Mouse (Mus musculus): ENCODE measurements around the gene H2-Eb2. TPM values are rescaled to one million over a fixed set of nuclear protein-coding genes. Genes with fewer than 3 reads are reported as not detected.

Gene H2-Eb2
- total and polyA plus RNA-seq, 2 experiments from 2014 or later: 0.04 TPM; not detected in 1

DNA sequence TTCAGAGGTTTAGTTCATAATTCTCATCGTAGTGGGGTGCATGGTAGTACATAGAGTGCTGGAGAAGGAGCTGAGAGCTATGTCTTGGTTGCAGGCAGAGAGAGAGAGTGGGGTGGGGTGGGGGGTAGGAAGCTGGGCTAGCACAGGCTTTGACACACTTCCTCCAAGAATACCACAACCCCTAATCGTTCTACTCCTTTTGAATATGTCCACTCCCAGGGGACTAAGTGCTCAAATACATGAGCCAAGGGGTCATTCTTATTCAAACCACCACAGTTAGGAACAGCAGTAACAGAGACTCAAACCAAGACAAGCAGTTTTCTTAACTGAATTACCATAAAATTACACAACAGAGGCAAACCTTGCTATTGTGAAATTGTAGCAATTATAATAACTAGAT, 61.2 kb downstream of the H2-Eb2 start:
- Histone ChIP-seq H3K9me3 (ENCODE audit: low read length) (no peaks in the 10 kb centered on the region), H3K9ac (no peak overlapping the region), H3K27ac (ENCODE audit: low read depth, low read length) (no peak overlapping the region), H3K4me2 (ENCODE audit: low read depth) (no peak overlapping the region), H3K36me3 (ENCODE audit: insufficient read depth) (no peaks in the 10 kb centered on the region), H3K4me3 (ENCODE audit: low read depth, low read length) (no peak overlapping the region), H3K27me3 (ENCODE audit: insufficient read depth, low read length) (no peaks in the 10 kb centered on the region), H3K4me1 (ENCODE audit: insufficient read depth) (no peaks in the 10 kb centered on the region)
- WGBS: 71% methylated on average over 2 of the region's 2 CpGs
- TF ChIP-seq CTCF (IDR thresholded peaks at IDR 0.05; ENCODE audit: low read depth): no peak
- no peak for DNase-seq
- ATAC-seq: no peak

- peak; percentile 70 for TF ChIP-seq CTCF (IDR thresholded peaks at IDR 0.05; ENCODE audit: low read depth)
- DNase-seq (peak; percentile 48), ATAC-seq (no peak)
- Histone ChIP-seq H3K4me1 (ENCODE audit: insufficient read depth) (no peaks in the 10 kb centered on the region), H3K27me3 (ENCODE audit: insufficient read depth, low read length) (no peaks in the 10 kb centered on the region), H3K27ac (ENCODE audit: low read depth, low read length) (no peak overlapping the region), H3K4me2 (ENCODE audit: low read depth) (no peak overlapping the region), H3K9me3 (ENCODE audit: low read length) (no peaks in the 10 kb centered on the region), H3K4me3 (ENCODE audit: low read depth, low read length) (no peak overlapping the region), H3K36me3 (ENCODE audit: insufficient read depth) (no peaks in the 10 kb centered on the region), H3K9ac (no peak overlapping the region)
- 32% methylated on average over 4 of the region's 4 CpGs for WGBS
Measured at GRCm38 (mm10) chr17:34388513-34388912, 63.0 kb downstream of the H2-Eb2 start.

Other genes starting within 250 kb of the H2-Eb2 start
- gene H2-Oa, start 233.3 kb upstream of the H2-Eb2 start, total RNA-seq (2014; rRNA removed): not detected in 2 replicates
- gene H2-Oa, start 233.3 kb upstream of the H2-Eb2 start, polyA plus RNA-seq (2015; fragmentation: Nextera tagmentation; extraction: Ambion mirVana): 0.13 TPM in 1 of 2 replicates, not detected in the other
- gene H2-DMa, start 206.1 kb upstream of the H2-Eb2 start, total RNA-seq (2014; rRNA removed): 21.5 and 25.7 TPM in 2 replicates
- 19.2 and 23.5 TPM in 2 replicates for gene H2-DMa, start 206.1 kb upstream of the H2-Eb2 start, polyA plus RNA-seq (2015; fragmentation: Nextera tagmentation; extraction: Ambion mirVana)
- 191 and 219 TPM in 2 replicates for gene Brd2, start 203.0 kb upstream of the H2-Eb2 start, total RNA-seq (2014; rRNA removed)
- gene Brd2, start 203.0 kb upstream of the H2-Eb2 start, polyA plus RNA-seq (2015; fragmentation: Nextera tagmentation; extraction: Ambion mirVana): 122 and 129 TPM in 2 replicates
- 2.2 and 2.4 TPM in 2 replicates for gene H2-DMb2, start 182.4 kb upstream of the H2-Eb2 start, total RNA-seq (2014; rRNA removed)
- gene H2-DMb2, start 182.4 kb upstream of the H2-Eb2 start, polyA plus RNA-seq (2015; fragmentation: Nextera tagmentation; extraction: Ambion mirVana): 0.72 and 1.0 TPM in 2 replicates
- gene H2-DMb1, start 172.6 kb upstream of the H2-Eb2 start, total RNA-seq (2014; rRNA removed): 0.62 and 2.8 TPM in 2 replicates
- gene H2-DMb1, start 172.6 kb upstream of the H2-Eb2 start, polyA plus RNA-seq (2015; fragmentation: Nextera tagmentation; extraction: Ambion mirVana): 1.5 and 1.7 TPM in 2 replicates
- gene Tap1, start 138.1 kb upstream of the H2-Eb2 start, total RNA-seq (2014; rRNA removed): 5.2 and 7.5 TPM in 2 replicates
- gene Tap1, start 138.1 kb upstream of the H2-Eb2 start, polyA plus RNA-seq (2015; fragmentation: Nextera tagmentation; extraction: Ambion mirVana): 4.6 and 5.0 TPM in 2 replicates
- 1.2 and 1.9 TPM in 2 replicates for gene Psmb9, start 137.9 kb upstream of the H2-Eb2 start, total RNA-seq (2014; rRNA removed)
- 2.0 and 2.3 TPM in 2 replicates for gene Psmb9, start 137.9 kb upstream of the H2-Eb2 start, polyA plus RNA-seq (2015; fragmentation: Nextera tagmentation; extraction: Ambion mirVana)
- gene Psmb8, start 127.9 kb upstream of the H2-Eb2 start, total RNA-seq (2014; rRNA removed): 1.5 and 2.9 TPM in 2 replicates
- gene Psmb8, start 127.9 kb upstream of the H2-Eb2 start, polyA plus RNA-seq (2015; fragmentation: Nextera tagmentation; extraction: Ambion mirVana): 4.8 and 7.2 TPM in 2 replicates
- 1.3 and 1.9 TPM in 2 replicates for gene Tap2, start 122.1 kb upstream of the H2-Eb2 start, total RNA-seq (2014; rRNA removed)
- 3.2 and 3.8 TPM in 2 replicates for gene Tap2, start 122.1 kb upstream of the H2-Eb2 start, polyA plus RNA-seq (2015; fragmentation: Nextera tagmentation; extraction: Ambion mirVana)
- 0.10 TPM in 1 of 2 replicates, not detected in the other for gene H2-Ob, start 86.8 kb upstream of the H2-Eb2 start, total RNA-seq (2014; rRNA removed)
- 0.33 and 0.36 TPM in 2 replicates for gene H2-Ob, start 86.8 kb upstream of the H2-Eb2 start, polyA plus RNA-seq (2015; fragmentation: Nextera tagmentation; extraction: Ambion mirVana)
- 0.38 and 2.0 TPM in 2 replicates for gene H2-Ab1, start 68.0 kb upstream of the H2-Eb2 start, total RNA-seq (2014; rRNA removed)
- gene H2-Ab1, start 68.0 kb upstream of the H2-Eb2 start, polyA plus RNA-seq (2015; fragmentation: Nextera tagmentation; extraction: Ambion mirVana): 1.8 and 2.1 TPM in 2 replicates
- gene H2-Aa, start 37.8 kb upstream of the H2-Eb2 start, total RNA-seq (2014; rRNA removed): 0.14 and 0.85 TPM in 2 replicates
- 0.59 and 0.73 TPM in 2 replicates for gene H2-Aa, start 37.8 kb upstream of the H2-Eb2 start, polyA plus RNA-seq (2015; fragmentation: Nextera tagmentation; extraction: Ambion mirVana)
- 1.5 and 2.1 TPM in 2 replicates for gene H2-Eb1, start 19.8 kb upstream of the H2-Eb2 start, total RNA-seq (2014; rRNA removed)
- 2.5 and 2.7 TPM in 2 replicates for gene H2-Eb1, start 19.8 kb upstream of the H2-Eb2 start, polyA plus RNA-seq (2015; fragmentation: Nextera tagmentation; extraction: Ambion mirVana)
- gene Btnl2, start 29.2 kb downstream of the H2-Eb2 start, total RNA-seq (2014; rRNA removed): not detected in 2 replicates
- gene Btnl2, start 29.2 kb downstream of the H2-Eb2 start, polyA plus RNA-seq (2015; fragmentation: Nextera tagmentation; extraction: Ambion mirVana): not detected in 2 replicates
- not detected in 2 replicates for gene Btnl1, start 51.5 kb downstream of the H2-Eb2 start, total RNA-seq (2014; rRNA removed)
- not detected in 2 replicates for gene Btnl1, start 51.5 kb downstream of the H2-Eb2 start, polyA plus RNA-seq (2015; fragmentation: Nextera tagmentation; extraction: Ambion mirVana)
- 6.5 and 9.0 TPM in 2 replicates for gene BC051142, start 73.2 kb downstream of the H2-Eb2 start, total RNA-seq (2014; rRNA removed)
- 4.4 and 5.5 TPM in 2 replicates for gene BC051142, start 73.2 kb downstream of the H2-Eb2 start, polyA plus RNA-seq (2015; fragmentation: Nextera tagmentation; extraction: Ambion mirVana)
- not detected in 2 replicates for gene Btnl4, start 151.7 kb downstream of the H2-Eb2 start, total RNA-seq (2014; rRNA removed)
- not detected in 2 replicates for gene Btnl4, start 151.7 kb downstream of the H2-Eb2 start, polyA plus RNA-seq (2015; fragmentation: Nextera tagmentation; extraction: Ambion mirVana)
- not detected in 2 replicates for gene Btnl6, start 191.7 kb downstream of the H2-Eb2 start, total RNA-seq (2014; rRNA removed)
- gene Btnl6, start 191.7 kb downstream of the H2-Eb2 start, polyA plus RNA-seq (2015; fragmentation: Nextera tagmentation; extraction: Ambion mirVana): not detected in 2 replicates
- 2.8 and 16.0 TPM in 2 replicates for gene Notch4, start 238.6 kb downstream of the H2-Eb2 start, total RNA-seq (2014; rRNA removed)
- gene Notch4, start 238.6 kb downstream of the H2-Eb2 start, polyA plus RNA-seq (2015; fragmentation: Nextera tagmentation; extraction: Ambion mirVana): 3.8 and 5.5 TPM in 2 replicates

Measured in forebrain, postnatal 0 days (tissue).